Mouse (Mus musculus) cerebellum, adult 2 months (tissue): Measurements from ENCODE around the gene Krtap5-3.

Source experiments
- CTCF ChIP-seq: fragments of 200-500 bp; IDR thresholded peaks from 2 replicates; pipeline ENCODE4 v1.5.1; 2011; ENCODE audit warnings: low read depth, mild to moderate bottlenecking, control low read depth, low read length, moderate library complexity, borderline replicate concordance; ENCODE audit not compliant: insufficient read depth
- POLR2A ChIP-seq: fragments of 200-500 bp; IDR thresholded peaks from 2 replicates; pipeline ENCODE4 v1.6.1; 2011; ENCODE audit warnings: low read length, control low read depth, borderline replicate concordance; ENCODE audit not compliant: insufficient read depth

- TF ChIP-seq POLR2A, result no peak
- TF ChIP-seq CTCF, result no peak
These were observed 2.4 kb upstream of the Krtap5-3 start for GRCm38 (mm10) chr7:142198748-142199147.
